Mouse (Mus musculus) ES-E14 (cell line): ENCODE measurements around the gene Rfx7. TPM values are rescaled to one million over a fixed set of nuclear protein-coding genes. Genes with fewer than 3 reads are reported as not detected.
A peak's percentile ranks its signal among the peaks of the same experiment; 100 is the strongest.

ENCODE experiments used
- DNase-seq: peaks from one replicate; pipeline ENCODE4 v3.0.0-alpha.2; 2013; ENCODE audit warnings: low read depth, low spot score
- H3K27ac ChIP-seq: 2 replicates; pipeline ENCODE4 v1.5.1; 2012; ENCODE audit warnings: low read depth, mild to moderate bottlenecking, low read length, moderate library complexity, mixed read lengths; ENCODE audit not compliant: poor library complexity, insufficient read depth, severe bottlenecking
- H3K36me3 ChIP-seq: 2 replicates; pipeline ENCODE4 v1.6.1; 2012; ENCODE audit warnings: mild to moderate bottlenecking, low read length, moderate library complexity, mixed read lengths; ENCODE audit not compliant: control insufficient read depth, poor library complexity, insufficient read depth, severe bottlenecking
- H3K4me1 ChIP-seq, 2 experiments: fragments of 150-350 bp in 1 of 2; sonication (generic) in 1 of 2; 2 replicates each; pipeline ENCODE4 v1.6.1; 2012; ENCODE audit warnings: low read length in 2 of 2, mild to moderate bottlenecking in 1 of 2, mixed read lengths in 1 of 2; ENCODE audit not compliant: control insufficient read depth in 2 of 2, insufficient read depth in 2 of 2, poor library complexity in 1 of 2
- H3K4me3 ChIP-seq, 2 experiments: fragments of 150-350 bp in 1 of 2; sonication (generic) in 1 of 2; 2 replicates each; pipeline ENCODE4 v1.5.1; 2012; ENCODE audit warnings: low read length in 2 of 2, low read depth in 1 of 2, mild to moderate bottlenecking in 1 of 2, mixed read lengths in 1 of 2; ENCODE audit not compliant: insufficient read depth in 1 of 2, poor library complexity in 1 of 2, severe bottlenecking in 1 of 2
- H3K9ac ChIP-seq: 2 replicates; pipeline ENCODE4 v1.6.1; 2012; ENCODE audit warnings: low read depth, mild to moderate bottlenecking, low read length, mixed read lengths; ENCODE audit not compliant: poor library complexity, insufficient read depth, severe bottlenecking
- H3K9me3 ChIP-seq: fragments of 150-350 bp; sonication (generic); 2 replicates; pipeline ENCODE4 v1.6.1; 2012; ENCODE audit warnings: low read depth, mild to moderate bottlenecking, low read length; ENCODE audit not compliant: control insufficient read depth, insufficient read depth
- CHD2 ChIP-seq: IDR thresholded peaks from 2 replicates; pipeline ENCODE4 v1.6.1; 2014; ENCODE audit warnings: mild to moderate bottlenecking, low read depth, low read length, inconsistent platforms
- HCFC1 ChIP-seq: IDR thresholded peaks from 2 replicates; pipeline ENCODE4 v1.6.1; 2012; ENCODE audit warnings: low read length, inconsistent platforms, borderline replicate concordance; ENCODE audit not compliant: insufficient read depth
- MAFK ChIP-seq: IDR thresholded peaks from 2 replicates; pipeline ENCODE4 v1.6.1; 2014; ENCODE audit warnings: mild to moderate bottlenecking, low read depth, low read length, inconsistent platforms; ENCODE audit not compliant: insufficient read depth
- ZC3H11A ChIP-seq: IDR thresholded peaks from 2 replicates; pipeline ENCODE4 v1.6.1; 2012; ENCODE audit warnings: low read depth, mild to moderate bottlenecking, inconsistent platforms, low read length, borderline replicate concordance
- ZNF384 ChIP-seq: IDR thresholded peaks from 2 replicates; pipeline ENCODE4 v1.6.1; 2012; ENCODE audit warnings: low read depth, low read length, inconsistent platforms
- in situ Hi-C, 2 experiments: fragments of 600-800 bp; cut with MboI; formaldehyde crosslinking; loops; one replicate each; pipeline ENCODE4 v1.15.1; 2025; ENCODE audit warnings: low sequenced_read_pairs in 2 of 2, inconsistent platforms in 1 of 2; ENCODE audit not compliant: unreplicated experiment in 2 of 2
- total RNA-seq: library from RNA; depleted of rRNA; stranded (reverse); fragments of 300-350 nt; gene quantifications from 2 replicates; pipeline ENCODE4 v1.2.3, GENCODE M21; 2012

Gene Rfx7
- total RNA-seq, 1 experiment = 19.9 TPM

DNA sequence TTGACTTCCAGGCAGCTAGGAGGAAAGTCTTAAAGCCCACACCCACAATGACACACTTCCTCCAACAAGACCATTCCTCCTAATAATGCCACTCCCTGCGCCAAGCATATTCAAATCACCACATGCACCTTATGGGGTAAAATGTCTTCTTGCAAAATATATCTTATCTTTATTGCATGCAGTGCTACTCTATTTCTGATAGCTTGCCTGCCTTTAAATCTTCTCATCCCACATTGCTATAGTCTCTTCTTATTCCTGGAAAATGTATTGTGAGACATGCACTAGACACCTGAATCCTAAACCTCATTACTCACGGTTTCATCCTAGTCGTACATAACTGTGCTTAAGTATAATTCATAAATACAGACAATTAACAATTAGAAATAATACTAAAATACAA is 31.2 kb downstream of the Rfx7 start:
- Histone ChIP-seq H3K36me3 (no peaks in the 10 kb centered on the region), H3K27ac (no peak overlapping the region), H3K9me3 (no peaks in the 10 kb centered on the region), H3K9ac (no peak overlapping the region), H3K4me1 (no peaks in the 10 kb centered on the region; a peak in 1 of 4 replicates), H3K4me3 (no peak overlapping the region)
- DNase-seq = no peak
- TF ChIP-seq MAFK = no peak
- no peak for TF ChIP-seq ZNF384
- in situ Hi-C loops = no loop called here

DNA sequence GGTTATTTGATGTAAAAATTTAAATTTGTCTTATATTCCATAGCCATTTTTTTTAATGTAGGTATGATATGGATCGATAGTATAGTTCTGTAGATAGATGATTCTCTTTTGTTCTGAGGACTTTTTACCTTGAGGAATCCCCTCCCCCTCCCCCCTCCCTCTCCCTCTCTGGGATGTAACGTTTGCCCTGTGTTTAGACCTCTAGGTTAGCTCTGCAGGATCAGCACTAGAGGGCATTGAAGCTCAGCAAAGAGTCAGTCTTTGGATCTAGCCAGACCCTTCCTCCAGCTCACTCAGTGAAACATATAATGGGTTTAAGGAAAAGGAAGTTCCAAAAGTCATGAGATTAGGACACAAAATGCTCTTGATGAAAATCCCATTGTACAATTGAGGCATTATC is 35.1 kb downstream of the Rfx7 start:
- Histone ChIP-seq H3K4me1 (no peaks in the 10 kb centered on the region), H3K36me3 (no peaks in the 10 kb centered on the region), H3K27ac (no peak overlapping the region), H3K9ac (no peak overlapping the region), H3K9me3 (no peaks in the 10 kb centered on the region), H3K4me3 (no peak overlapping the region)
- TF ChIP-seq MAFK (no peak), ZC3H11A (no peak), ZNF384 (no peak), HCFC1 (no peak), CHD2 (no peak)
- in situ Hi-C loops = no loop called here
- DNase-seq = peak; percentile 16

DNA sequence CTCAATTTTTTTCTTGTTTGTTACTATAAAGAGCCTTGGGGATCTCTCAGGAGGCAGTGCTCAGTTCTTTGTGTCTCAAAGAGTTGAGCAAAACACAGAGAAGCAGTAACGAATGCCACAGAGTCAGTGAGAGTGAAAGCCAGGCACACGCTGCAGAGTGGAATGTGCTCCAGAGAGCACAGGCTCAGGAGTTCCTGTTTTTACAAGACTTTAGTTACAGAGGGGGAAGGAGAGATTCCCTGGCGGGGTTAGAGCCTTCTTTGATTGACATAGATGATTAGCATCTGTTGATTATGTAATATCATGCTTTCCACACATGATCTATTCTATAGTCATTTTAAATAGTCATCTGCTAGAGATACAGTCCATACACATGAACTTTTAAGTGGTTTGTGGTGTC is 48.2 kb downstream of the Rfx7 start:
- TF ChIP-seq ZNF384 (no peak), ZC3H11A (no peak), MAFK (no peak), CHD2 (no peak), HCFC1 (no peak)
- DNase-seq = no peak
- no peaks in the 10 kb centered on the region for H3K4me1 ChIP-seq
- in situ Hi-C loops = no loop called here
- H3K36me3 ChIP-seq = no peaks in the 10 kb centered on the region
- H3K9ac ChIP-seq = no peak overlapping the region
- H3K9me3 ChIP-seq = no peaks in the 10 kb centered on the region
- H3K4me3 ChIP-seq = no peak overlapping the region
- H3K27ac ChIP-seq = no peak overlapping the region

DNA sequence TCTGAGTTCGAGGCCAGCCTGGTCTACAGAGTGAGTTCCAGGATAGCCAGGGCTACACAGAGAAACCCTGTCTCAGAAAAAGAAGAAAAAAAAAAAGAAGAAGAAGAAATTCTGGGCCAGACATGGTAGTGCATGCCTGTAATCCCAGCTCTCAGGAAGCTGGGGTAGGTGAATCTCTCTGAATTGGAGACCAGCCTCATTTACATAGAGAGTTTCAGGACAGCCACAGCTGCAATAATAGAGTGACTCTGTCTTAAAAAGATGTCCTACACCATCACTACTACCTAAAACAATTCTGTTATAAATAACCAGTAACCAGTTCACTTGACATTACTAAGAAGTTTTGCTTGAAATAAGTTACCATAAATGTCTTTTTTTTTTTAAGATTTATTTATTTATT is 58.8 kb downstream of the Rfx7 start:
- Histone ChIP-seq H3K9ac (no peak overlapping the region), H3K9me3 (no peaks in the 10 kb centered on the region), H3K4me1 (no peaks in the 10 kb centered on the region), H3K4me3 (no peak overlapping the region), H3K36me3 (no peaks in the 10 kb centered on the region), H3K27ac (no peak overlapping the region)
- TF ChIP-seq ZNF384 (no peak), MAFK (no peak), CHD2 (no peak), HCFC1 (no peak), ZC3H11A (no peak)
- in situ Hi-C loops = no loop called here
- no peak for DNase-seq

DNA sequence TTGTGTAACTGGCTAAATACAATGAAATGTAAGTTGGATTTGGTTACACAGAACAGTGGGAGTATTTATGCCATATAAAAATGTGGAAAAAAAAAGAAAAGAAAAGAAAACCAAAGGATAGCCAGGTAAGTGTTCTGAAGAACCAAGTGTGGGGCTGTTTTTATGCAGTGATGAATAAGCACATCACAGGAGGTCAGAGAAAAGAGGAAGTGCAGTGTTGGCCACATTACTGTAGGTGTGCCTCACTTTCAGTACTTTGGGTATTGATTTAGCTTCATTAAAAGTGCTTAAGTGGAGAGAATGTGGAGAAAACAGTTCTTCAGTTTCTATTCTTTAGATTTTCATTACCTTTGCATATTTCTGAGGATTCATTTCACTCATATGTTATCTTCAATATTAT is 60.0 kb downstream of the Rfx7 start:
- H3K9ac ChIP-seq = no peak overlapping the region
- H3K4me3 ChIP-seq = no peak overlapping the region
- TF ChIP-seq ZNF384 (no peak), ZC3H11A (no peak), HCFC1 (no peak), CHD2 (no peak), MAFK (no peak)
- in situ Hi-C loops = no loop called here
- no peaks in the 10 kb centered on the region for H3K36me3 ChIP-seq
- H3K4me1 ChIP-seq = no peaks in the 10 kb centered on the region
- no peak overlapping the region for H3K27ac ChIP-seq
- no peaks in the 10 kb centered on the region for H3K9me3 ChIP-seq
- no peak for DNase-seq
